Mouse (Mus musculus): ENCODE measurements around the gene Ano6. TPM values are rescaled to one million over a fixed set of nuclear protein-coding genes. Genes with fewer than 3 reads are reported as not detected.
A peak's percentile ranks its signal among the peaks of the same experiment; 100 is the strongest.

The Ano6 gene
- polyA plus RNA-seq (2016; fragmentation: Nextera tagmentation; extraction: Ambion mirVana) = 32.4 and 35.0 TPM in 2 replicates

DNA sequence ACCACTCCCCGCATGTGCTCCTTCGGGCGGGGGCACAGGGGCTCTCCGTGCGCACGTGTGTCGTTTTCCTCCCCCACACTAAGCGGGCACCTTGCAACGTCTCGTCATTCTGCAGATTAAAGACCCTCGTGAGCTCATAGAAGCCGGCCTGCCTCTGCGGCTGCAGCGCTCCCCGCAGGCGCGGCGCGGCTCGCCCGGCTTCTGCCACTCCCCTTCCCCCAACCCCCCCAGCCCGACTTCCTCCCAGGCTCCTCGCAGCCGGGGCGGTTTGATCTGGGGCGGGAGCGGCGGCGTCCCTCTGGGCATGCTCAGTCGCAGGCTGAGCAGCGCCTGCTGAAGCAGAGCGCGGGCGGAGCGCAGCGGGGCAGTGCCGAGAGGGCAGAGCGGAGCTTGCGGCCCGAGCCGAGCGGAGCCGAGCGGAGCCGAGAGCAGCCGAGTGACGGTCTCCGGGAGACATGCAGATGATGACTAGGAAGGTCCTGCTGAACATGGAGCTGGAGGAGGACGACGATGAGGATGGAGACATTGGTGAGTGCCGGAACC is at the start of gene Ano6:
Ano6 (plus strand) TSS at position 315 of the 543 bp plus-strand sequence.
- peaks cover 40% of the 10 kb centered on the region for H3K4me1 ChIP-seq
- peak; percentile 92 for DNase-seq (ENCODE audit: extremely low spot score, low spot score)
- WGBS = under 1% methylated on average over 51 of the region's 51 CpGs

DNA sequence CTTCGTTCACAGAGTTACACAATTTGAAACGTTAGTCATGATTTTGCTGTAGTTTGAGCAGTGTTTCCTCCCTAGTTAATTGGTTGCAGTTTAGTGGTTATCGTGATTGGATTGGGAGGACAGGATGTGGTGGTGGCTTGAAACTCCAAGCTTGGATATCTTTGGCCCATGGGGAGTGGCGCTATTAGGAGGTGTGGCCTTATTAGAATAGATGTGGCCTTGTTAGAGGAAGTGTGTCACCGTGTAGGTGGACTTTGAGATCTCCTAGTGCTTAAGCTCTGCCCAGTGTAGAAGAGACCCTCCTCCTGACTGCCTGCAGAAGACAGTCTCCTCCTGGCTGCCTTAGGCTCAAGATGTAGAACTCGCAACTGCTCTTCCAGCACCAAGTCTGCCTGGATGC is 47.7 kb upstream of the Ano6 start:
- no peaks in the 10 kb centered on the region for H3K36me3 ChIP-seq (replicated peaks)
- no peak overlapping the region for H3K27ac ChIP-seq
- DNase-seq (ENCODE audit: extremely low spot score, low spot score) = no peak
- no peaks in the 10 kb centered on the region for H3K27me3 ChIP-seq (ENCODE audit: poor library complexity, severe bottlenecking)
- 87% methylated on average over 6 of the region's 6 CpGs for WGBS
- H3K4me3 ChIP-seq = no peak overlapping the region
- H3K9me3 ChIP-seq = no peaks in the 10 kb centered on the region
- H3K4me1 ChIP-seq = peaks cover 9% of the 10 kb centered on the region; the same call in 1 of the 2 replicates

More for the DNA sequence above, at the start of gene Ano6:
- Histone ChIP-seq H3K27ac (peak within 1 kb of the TSS; percentile 94), H3K36me3 (replicated peaks) (peaks cover 10% of the 10 kb centered on the region), H3K9me3 (no peaks in the 10 kb centered on the region), H3K4me3 (peak within 1 kb of the TSS; percentile 86), H3K27me3 (ENCODE audit: poor library complexity, severe bottlenecking) (peaks cover 21% of the 10 kb centered on the region)

DNA sequence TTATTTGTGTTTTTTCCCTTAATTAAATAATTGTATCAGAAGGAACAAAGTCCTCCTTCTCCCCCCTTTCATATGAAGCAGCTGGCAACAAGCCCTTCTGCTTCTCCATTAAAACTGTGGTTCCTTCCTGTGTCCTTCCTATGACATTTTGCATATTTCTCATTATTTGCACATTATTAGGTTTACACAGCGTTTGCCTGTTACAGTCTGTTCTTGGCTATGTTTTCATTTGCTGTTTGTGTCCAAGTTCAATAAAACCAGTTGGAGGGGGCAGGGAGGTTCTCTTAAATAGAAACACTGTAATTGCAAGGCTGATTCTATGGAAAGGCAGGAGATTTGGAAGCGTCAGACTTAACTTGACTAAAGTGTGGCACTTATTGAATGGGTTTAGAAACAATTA is 46.8 kb upstream of the Ano6 start:
- no peaks in the 10 kb centered on the region for H3K27me3 ChIP-seq (ENCODE audit: poor library complexity, severe bottlenecking)
- no peak overlapping the region for H3K27ac ChIP-seq
- H3K36me3 ChIP-seq (replicated peaks) = no peaks in the 10 kb centered on the region
- WGBS = 90% methylated on average over 2 of the region's 2 CpGs
- no peak for DNase-seq (ENCODE audit: extremely low spot score, low spot score)
- H3K4me3 ChIP-seq = no peak overlapping the region
- peaks cover 9% of the 10 kb centered on the region; the same call in 1 of the 2 replicates for H3K4me1 ChIP-seq
- no peaks in the 10 kb centered on the region for H3K9me3 ChIP-seq

DNA sequence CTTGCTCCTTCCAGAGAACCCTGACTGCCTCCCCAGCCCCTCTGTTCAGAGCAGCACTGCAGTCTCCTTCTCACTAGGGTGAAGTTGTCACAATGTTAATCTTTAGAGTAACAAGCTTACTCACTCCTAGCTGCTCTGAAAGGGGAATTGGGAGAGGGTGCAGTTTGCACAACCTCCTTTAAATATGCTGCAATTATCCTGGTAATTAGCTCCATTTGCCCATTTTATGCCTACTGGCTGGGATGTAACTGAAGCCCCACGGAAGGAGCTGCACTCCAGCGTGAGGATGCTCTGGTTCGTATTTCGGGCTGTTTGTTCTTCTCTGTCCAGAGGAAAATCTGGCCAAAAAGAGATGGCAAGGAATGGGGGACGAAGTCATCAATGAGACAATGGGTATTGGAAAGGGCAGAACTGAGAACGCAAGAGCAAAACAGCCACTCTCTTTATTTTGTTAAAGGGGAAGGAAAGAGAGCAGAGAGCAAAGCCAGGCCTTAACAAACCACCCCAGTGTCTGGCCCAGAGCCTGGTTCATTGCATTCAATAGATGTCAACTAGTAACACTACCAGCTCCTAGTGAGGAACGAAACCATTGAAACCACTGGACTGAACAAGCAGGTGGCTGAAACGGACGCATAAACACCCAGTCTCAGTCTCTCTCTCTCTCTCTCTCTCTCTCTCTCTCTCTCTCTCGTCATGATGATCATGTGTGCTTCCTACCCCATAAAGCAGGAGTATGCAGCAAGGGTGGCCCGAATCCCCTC is 45.1 kb upstream of the Ano6 start:
- peaks cover 9% of the 10 kb centered on the region; the same call in 1 of the 2 replicates for H3K4me1 ChIP-seq
- H3K27me3 ChIP-seq (ENCODE audit: poor library complexity, severe bottlenecking) = no peaks in the 10 kb centered on the region
- no peak for DNase-seq (ENCODE audit: extremely low spot score, low spot score)
- H3K9me3 ChIP-seq = no peaks in the 10 kb centered on the region
- H3K36me3 ChIP-seq (replicated peaks) = no peaks in the 10 kb centered on the region
- no peak overlapping the region for H3K27ac ChIP-seq
- H3K4me3 ChIP-seq = no peak overlapping the region
- 73% methylated on average over 11 of the region's 11 CpGs for WGBS

DNA sequence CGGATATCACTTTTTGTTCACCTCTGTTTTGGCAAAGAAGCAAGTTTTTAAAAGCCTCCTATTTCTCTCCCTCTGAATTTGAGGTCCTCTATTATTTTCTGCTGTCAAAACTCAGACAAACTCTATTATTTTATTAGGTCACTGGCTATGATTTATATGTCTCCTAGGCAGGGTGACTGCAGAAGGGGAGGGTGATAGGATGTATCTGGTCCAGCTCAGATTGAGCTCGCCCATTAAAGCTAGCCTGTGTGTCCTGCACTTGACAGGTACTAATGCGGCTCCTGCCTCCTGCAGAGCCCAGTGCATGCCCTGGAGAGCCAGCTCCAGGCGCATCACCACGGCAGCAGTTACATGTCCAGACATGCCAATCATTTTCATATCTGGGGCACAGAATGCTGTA is 44.1 kb upstream of the Ano6 start:
- H3K27me3 ChIP-seq (ENCODE audit: poor library complexity, severe bottlenecking) = no peaks in the 10 kb centered on the region
- no peaks in the 10 kb centered on the region for H3K36me3 ChIP-seq (replicated peaks)
- peaks cover 9% of the 10 kb centered on the region; the same call in 1 of the 2 replicates for H3K4me1 ChIP-seq
- no peak overlapping the region for H3K4me3 ChIP-seq
- no peaks in the 10 kb centered on the region for H3K9me3 ChIP-seq
- no peak overlapping the region for H3K27ac ChIP-seq
- no peak for DNase-seq (ENCODE audit: extremely low spot score, low spot score)
- WGBS = 84% methylated on average over 5 of the region's 5 CpGs

DNA sequence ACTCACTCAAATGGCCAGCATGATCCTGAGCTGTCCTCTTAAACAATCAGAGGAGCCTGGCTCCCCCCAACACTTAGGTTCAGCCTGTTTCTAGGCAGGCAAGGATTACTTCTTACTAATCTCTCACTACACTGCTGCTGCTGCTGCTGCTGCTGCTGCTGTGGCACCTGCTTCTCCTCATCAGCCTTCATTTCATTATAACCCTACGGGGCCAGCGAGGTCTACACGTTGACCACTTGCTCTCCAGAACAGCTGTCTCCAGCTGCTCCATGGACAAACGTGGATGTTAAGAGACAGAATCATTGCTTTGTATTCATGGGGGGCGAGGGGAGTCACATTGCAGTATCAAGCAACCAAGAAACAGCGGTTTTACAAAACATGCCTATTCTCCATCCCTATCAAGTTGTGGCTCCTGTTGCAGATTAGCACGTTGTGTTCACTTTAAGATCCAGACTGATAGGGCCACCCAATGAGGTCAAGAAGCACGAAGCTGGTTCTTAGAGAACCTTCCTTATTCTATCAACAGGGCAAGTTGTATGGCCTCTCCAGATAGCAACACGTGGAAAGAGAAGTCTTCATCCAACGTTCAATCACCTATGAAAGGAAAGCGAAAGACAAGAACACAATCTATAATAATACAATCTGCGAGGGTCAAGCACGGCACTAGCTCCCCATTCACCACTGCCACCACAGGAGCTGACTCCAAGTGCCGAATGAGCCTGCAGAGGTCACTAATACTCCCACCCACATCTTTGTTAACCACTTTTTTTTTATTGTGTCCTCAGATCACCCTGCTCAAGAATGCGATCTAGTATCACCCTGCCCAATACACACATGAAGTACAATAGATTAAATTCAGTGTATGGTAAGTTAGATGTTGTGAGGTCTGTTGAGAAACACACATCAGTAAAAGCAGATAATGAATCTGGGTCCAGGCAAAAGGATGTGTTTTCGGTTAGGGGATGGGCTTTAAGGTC is 43.4 kb upstream of the Ano6 start:
- peaks cover 9% of the 10 kb centered on the region; the same call in 1 of the 2 replicates for H3K4me1 ChIP-seq
- no peaks in the 10 kb centered on the region for H3K9me3 ChIP-seq
- H3K27me3 ChIP-seq (ENCODE audit: poor library complexity, severe bottlenecking) = no peaks in the 10 kb centered on the region
- no peaks in the 10 kb centered on the region for H3K36me3 ChIP-seq (replicated peaks)
- no peak overlapping the region for H3K27ac ChIP-seq
- WGBS = 89% methylated on average over 16 of the region's 16 CpGs
- H3K4me3 ChIP-seq = no peak overlapping the region
- no peak for DNase-seq (ENCODE audit: extremely low spot score, low spot score)

DNA sequence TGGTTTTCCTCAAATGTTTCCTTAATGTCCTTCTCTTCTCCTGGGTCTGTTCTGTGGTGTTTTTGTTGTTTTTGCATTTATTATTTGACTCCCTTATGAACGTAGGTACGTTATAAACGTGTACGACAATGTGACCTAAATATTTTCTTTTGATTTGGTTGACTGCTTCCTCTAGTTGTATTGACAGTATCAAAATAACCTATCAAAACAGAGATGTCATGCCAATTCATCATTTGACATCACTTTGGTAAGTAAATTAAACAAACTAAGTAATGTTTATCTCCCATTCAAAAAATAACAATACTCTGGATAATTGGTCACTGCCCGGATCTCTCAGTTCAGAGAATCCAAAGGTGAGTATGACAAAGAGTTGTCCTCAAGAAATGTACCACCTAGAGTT is 41.4 kb upstream of the Ano6 start:
- 95% methylated on average over 5 of the region's 5 CpGs for WGBS
- DNase-seq (ENCODE audit: extremely low spot score, low spot score) = no peak

DNA sequence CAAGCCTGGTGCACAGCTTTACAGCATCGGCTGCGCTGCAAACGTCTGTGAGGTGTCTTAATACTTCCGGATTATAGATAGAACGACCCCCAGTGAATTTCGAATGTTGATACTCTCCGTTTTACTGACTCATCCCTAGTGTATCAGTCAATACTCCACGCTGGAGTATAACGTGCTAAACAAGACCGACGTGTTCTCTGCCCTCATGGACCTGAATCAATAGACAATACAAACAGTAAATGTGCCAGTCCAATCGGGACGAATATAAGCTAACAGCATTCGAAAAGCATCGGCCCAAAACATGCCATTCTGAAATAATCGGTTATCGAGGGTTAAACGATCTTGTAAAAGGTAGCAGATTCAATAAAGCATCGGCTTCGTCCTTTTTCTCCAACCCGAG is 40.6 kb upstream of the Ano6 start:
- H3K27me3 ChIP-seq (ENCODE audit: poor library complexity, severe bottlenecking) = no peaks in the 10 kb centered on the region
- H3K36me3 ChIP-seq (replicated peaks) = no peaks in the 10 kb centered on the region
- DNase-seq (ENCODE audit: extremely low spot score, low spot score) = no peak
- no peak overlapping the region for H3K4me3 ChIP-seq
- 95% methylated on average over 21 of the region's 21 CpGs for WGBS
- peaks cover 9% of the 10 kb centered on the region; the same call in 1 of the 2 replicates for H3K4me1 ChIP-seq
- no peaks in the 10 kb centered on the region for H3K9me3 ChIP-seq
- no peak overlapping the region for H3K27ac ChIP-seq

More for the DNA sequence above, 41.4 kb upstream of the Ano6 start:
- no peaks in the 10 kb centered on the region for H3K27me3 ChIP-seq (ENCODE audit: poor library complexity, severe bottlenecking)
- no peak overlapping the region for H3K27ac ChIP-seq
- H3K9me3 ChIP-seq = no peaks in the 10 kb centered on the region
- no peak overlapping the region for H3K4me3 ChIP-seq
- H3K36me3 ChIP-seq (replicated peaks) = no peaks in the 10 kb centered on the region
- H3K4me1 ChIP-seq = peaks cover 9% of the 10 kb centered on the region; the same call in 1 of the 2 replicates

DNA sequence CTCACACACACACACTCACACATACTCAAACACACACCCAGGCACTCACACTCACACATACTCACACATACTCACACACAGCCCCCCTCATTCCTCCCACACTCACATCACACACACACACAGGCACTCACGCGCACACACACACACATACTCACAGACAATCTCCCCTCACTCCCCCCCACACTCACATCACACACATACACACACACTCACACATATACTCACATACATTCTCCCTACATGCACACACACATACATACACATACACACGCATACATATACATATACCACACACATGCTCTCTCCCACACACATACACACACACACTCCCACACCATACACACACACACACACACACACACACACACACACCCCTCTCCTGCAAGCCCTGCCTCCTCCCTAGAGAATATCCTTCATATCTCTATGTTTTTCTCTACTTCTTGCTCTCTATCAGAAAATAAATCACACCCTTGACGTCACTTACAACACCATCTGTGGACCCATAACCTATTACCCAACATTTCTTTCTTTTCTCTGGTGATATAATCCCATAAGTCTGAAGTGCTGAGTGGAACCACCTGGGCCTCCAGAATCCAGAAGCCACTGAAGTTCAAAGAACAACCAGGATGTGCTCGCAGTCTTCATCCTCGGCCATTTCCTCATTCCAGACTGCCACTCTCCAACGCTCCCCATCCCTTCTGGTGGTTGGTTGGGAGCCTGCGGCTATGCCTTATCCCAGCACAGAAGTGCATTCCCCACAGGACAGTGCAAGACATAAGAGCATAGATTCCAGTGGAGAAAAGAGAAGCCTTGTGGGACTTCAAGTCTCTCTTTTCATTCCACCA is 38.6 kb upstream of the Ano6 start:
- DNase-seq (ENCODE audit: extremely low spot score, low spot score) = no peak
- no peaks in the 10 kb centered on the region for H3K36me3 ChIP-seq (replicated peaks)
- no peaks in the 10 kb centered on the region for H3K9me3 ChIP-seq
- no peak overlapping the region for H3K27ac ChIP-seq
- H3K4me3 ChIP-seq = no peak overlapping the region
- WGBS = 94% methylated on average over 8 of the region's 8 CpGs
- H3K4me1 ChIP-seq = no peaks in the 10 kb centered on the region
- no peaks in the 10 kb centered on the region for H3K27me3 ChIP-seq (ENCODE audit: poor library complexity, severe bottlenecking)

DNA sequence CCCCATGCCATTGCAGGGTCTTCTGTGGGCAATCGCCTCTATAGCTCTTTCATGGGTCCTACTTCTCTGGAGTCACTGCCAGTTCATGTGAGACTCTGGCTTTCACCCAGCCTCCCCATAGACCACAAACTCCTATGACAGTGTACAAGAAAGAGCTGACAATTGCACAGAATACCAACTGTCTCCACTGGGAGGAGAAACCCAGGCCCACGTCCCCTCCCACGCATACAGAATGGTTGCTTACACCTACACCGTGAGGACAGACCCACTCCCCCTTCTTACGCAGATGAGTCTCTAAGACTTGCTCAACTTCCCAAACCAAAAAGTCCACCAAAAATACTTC is 38.0 kb upstream of the Ano6 start:
- H3K9me3 ChIP-seq = no peaks in the 10 kb centered on the region
- H3K27me3 ChIP-seq (ENCODE audit: poor library complexity, severe bottlenecking) = no peaks in the 10 kb centered on the region
- H3K4me1 ChIP-seq = no peaks in the 10 kb centered on the region
- H3K4me3 ChIP-seq = no peak overlapping the region
- no peak overlapping the region for H3K27ac ChIP-seq
- WGBS = 94% methylated on average over 5 of the region's 5 CpGs
- no peaks in the 10 kb centered on the region for H3K36me3 ChIP-seq (replicated peaks)
- no peak for DNase-seq (ENCODE audit: extremely low spot score, low spot score)

DNA sequence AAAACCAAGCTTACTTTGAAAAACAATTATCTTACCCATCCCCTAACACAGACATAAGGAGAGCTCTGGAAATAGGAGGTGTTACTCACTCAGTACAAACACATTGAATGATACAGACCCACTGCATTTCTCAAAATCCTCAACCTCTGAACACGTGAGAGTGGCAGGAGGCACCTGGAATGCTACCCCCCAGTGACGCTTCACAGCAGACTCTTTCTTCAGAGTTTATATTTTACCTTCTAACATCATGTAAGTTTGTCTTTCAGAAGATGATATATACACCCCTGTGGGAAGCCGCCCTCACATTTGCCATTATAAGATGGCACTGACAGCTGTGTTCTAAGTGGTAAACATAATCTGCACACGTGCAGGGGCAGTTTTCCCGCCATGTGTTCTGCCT is 37.6 kb upstream of the Ano6 start:
- DNase-seq (ENCODE audit: extremely low spot score, low spot score) = no peak
- H3K36me3 ChIP-seq (replicated peaks) = no peaks in the 10 kb centered on the region
- no peaks in the 10 kb centered on the region for H3K9me3 ChIP-seq
- 86% methylated on average over 5 of the region's 5 CpGs for WGBS
- H3K4me3 ChIP-seq = no peak overlapping the region
- H3K27me3 ChIP-seq (ENCODE audit: poor library complexity, severe bottlenecking) = no peaks in the 10 kb centered on the region
- H3K27ac ChIP-seq = no peak overlapping the region
- H3K4me1 ChIP-seq = no peaks in the 10 kb centered on the region

DNA sequence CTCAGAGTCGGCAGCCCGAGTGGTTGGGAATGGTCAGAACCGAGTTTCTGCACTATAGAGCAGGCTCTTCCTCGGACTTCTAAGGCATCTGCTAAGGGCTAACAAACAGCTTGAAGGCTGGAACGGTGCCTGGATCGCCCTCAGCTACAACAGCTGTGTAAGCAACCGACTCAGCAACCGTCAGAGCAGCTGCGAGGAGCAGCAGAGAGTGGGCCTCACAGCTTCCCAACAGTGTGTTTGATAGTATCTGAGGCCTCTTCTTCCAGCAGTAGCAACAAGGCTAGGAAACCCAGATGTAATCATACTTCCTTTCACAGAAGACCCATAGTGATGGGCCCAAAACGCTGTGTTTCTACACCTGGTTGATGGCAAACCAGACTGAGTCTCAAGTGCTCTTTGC is 33.5 kb upstream of the Ano6 start:
- Histone ChIP-seq H3K27ac (no peak overlapping the region), H3K4me3 (no peak overlapping the region), H3K36me3 (replicated peaks) (no peaks in the 10 kb centered on the region), H3K9me3 (no peaks in the 10 kb centered on the region), H3K27me3 (ENCODE audit: poor library complexity, severe bottlenecking) (no peaks in the 10 kb centered on the region), H3K4me1 (no peaks in the 10 kb centered on the region)
- DNase-seq (ENCODE audit: extremely low spot score, low spot score) = no peak
- 72% methylated on average over 10 of the region's 10 CpGs for WGBS
